Mouse (Mus musculus) ES-Bruce4 (cell line): ENCODE results near the gene Fus.

Experiments used
- CTCF ChIP-seq: IDR thresholded peaks from one replicate; pipeline ENCODE4 v1.8.1; 2011; ENCODE audit warnings: low read depth, low read length
- EP300 ChIP-seq: IDR thresholded peaks from 2 replicates; pipeline ENCODE4 v1.6.1; 2011; ENCODE audit warnings: low read depth, low read length; ENCODE audit not compliant: insufficient read depth
- POLR2A ChIP-seq: IDR thresholded peaks from one replicate; pipeline ENCODE4 v1.8.1; 2011; ENCODE audit warnings: low read length; ENCODE audit not compliant: insufficient read depth

- TF ChIP-seq CTCF: no peak
- TF ChIP-seq POLR2A: no peak
- no peak for TF ChIP-seq EP300
These were observed 31.5 kb upstream of the Fus start for GRCm38 (mm10) chr7:127935748-127936159.
